ENCODE assay signal across 10 mouse cellular contexts in genomic region chr11:97149026-97149425, GRCm38 (mm10). TPM values are rescaled to one million over a fixed set of nuclear protein-coding genes. Genes with fewer than 3 reads are reported as not detected.
DNase-seq lines count a peak whose midpoint lies in the region; ATAC-seq and TF ChIP-seq lines count a peak whose summit lies in the region.
"Had no signal": no experiment of that assay in that cellular context is flagged by ENCODE, and none has a peak within 500 bp of the region (broad histone marks: within the 10 kb centered on the region; RNA-seq: fewer than 3 reads in every experiment).

No protein-coding gene starts in this region.

- no peak for ATAC-seq in heart, embryonic 13.5 days (ENCODE audit: extremely low read depth, insufficient number of reproducible peaks, low FRiP score, low TSS enrichment)
- ATAC-seq in hindbrain, embryonic 12.5 days (ENCODE audit: low FRiP score), result no peak
- ATAC-seq: CD4-positive, CD25-positive, alpha-beta regulatory T cell, adult 4 months had no signal

- peaks cover 36% of the 10 kb centered on the region for H3K36me3 ChIP-seq in heart, embryonic 13.5 days
- H3K36me3 ChIP-seq in hindbrain, embryonic 12.5 days, result peaks cover 11% of the 10 kb centered on the region
- H3K36me3 ChIP-seq in macrophage (ENCODE audit: inconsistent target), result peaks cover 17% of the 10 kb centered on the region; the same call in 1 of the 2 replicates

- H3K9ac ChIP-seq in heart, embryonic 13.5 days, result peak overlapping the region; percentile 89
- H3K9ac ChIP-seq in hindbrain, embryonic 12.5 days, result peak overlapping the region; percentile 91

- H3K27ac ChIP-seq in heart, embryonic 13.5 days (replicated peaks), result peak overlapping the region; percentile 90
- H3K27ac ChIP-seq in bone marrow macrophage, adult 2 months (ENCODE audit: insufficient read depth, low read depth, low read length), result peak overlapping the region; percentile 93
- no peak overlapping the region for H3K27ac ChIP-seq in hindbrain, embryonic 12.5 days
- peak overlapping the region; percentile 90 for H3K27ac ChIP-seq in macrophage

- no peak for TF ChIP-seq CTCF in bone marrow macrophage, adult 2 months (IDR thresholded peaks at IDR 0.05; ENCODE audit: low read depth, low read length)

- H3K4me3 ChIP-seq in heart, embryonic 13.5 days, result peak overlapping the region; percentile 83
- H3K4me3 ChIP-seq in bone marrow macrophage, adult 2 months (ENCODE audit: insufficient read depth, low read length), result peak overlapping the region; percentile 76
- no peak overlapping the region for H3K4me3 ChIP-seq in hindbrain, embryonic 12.5 days
- H3K4me3 ChIP-seq in macrophage (ENCODE audit: inconsistent target), result peak overlapping the region; percentile 74

- peaks cover 20% of the 10 kb centered on the region for H3K27me3 ChIP-seq in heart, embryonic 13.5 days (replicated peaks)
- H3K27me3 ChIP-seq in hindbrain, embryonic 12.5 days, result peaks cover 21% of the 10 kb centered on the region; the same call in 1 of the 2 replicates

- intact Hi-C loops in heart, postnatal 25 days (cut with DNase I), result loop anchor here (5.0 kb wide), 2 partner anchors 47 to 77 kb away; no protein-coding TSS in a partner anchor

- no peak for TF ChIP-seq POLR2A in bone marrow macrophage, adult 2 months (IDR thresholded peaks at IDR 0.05; ENCODE audit: borderline replicate concordance, low read depth, low read length)

- peaks cover 33% of the 10 kb centered on the region for H3K79me2 ChIP-seq in macrophage (ENCODE audit: inconsistent target)

- no peaks in the 10 kb centered on the region for H3K9me3 ChIP-seq in heart, embryonic 13.5 days
- no peaks in the 10 kb centered on the region for H3K9me3 ChIP-seq in hindbrain, embryonic 12.5 days (replicated peaks)

- WGBS in heart, embryonic 13.5 days, result 34% methylated on average over 9 of the region's 9 CpGs
- 34% methylated on average over 9 of the region's 9 CpGs for WGBS in hindbrain, embryonic 12.5 days
- 91% methylated on average over 9 of the region's 9 CpGs for WGBS in macrophage (ENCODE audit: missing documents)

- peaks cover 62% of the 10 kb centered on the region for H3K4me1 ChIP-seq in heart, embryonic 13.5 days
- H3K4me1 ChIP-seq in bone marrow macrophage, adult 2 months (ENCODE audit: control insufficient read depth, insufficient read depth, low read length), result peaks cover 13% of the 10 kb centered on the region
- peaks cover 33% of the 10 kb centered on the region for H3K4me1 ChIP-seq in hindbrain, embryonic 12.5 days

- no peak for DNase-seq in heart, postnatal 25 days (ENCODE audit: low spot score)
- DNase-seq in cerebellum, postnatal 4 days (ENCODE audit: low spot score in 2 of 2), result no peak
- DNase-seq in layer of hippocampus, adult 8-10 months (ENCODE audit: low spot score in 2 of 2), result no peak
- no peak for DNase-seq in right cerebral cortex, adult 18-20 months
- DNase-seq: thymus, adult 2 months had no signal

- peak overlapping the region; percentile 93 for H3K4me2 ChIP-seq in heart, embryonic 13.5 days
- peak overlapping the region; percentile 86; the same call in 1 of the 2 replicates for H3K4me2 ChIP-seq in hindbrain, embryonic 12.5 days (replicated peaks)

RNA-seq across cellular contexts. Expression of gene Tbkbp1, which starts 2.3 kb away (rescaled TPM):
- 5.5 and 6.6 TPM in 2 replicates for polyA plus RNA-seq in heart, embryonic 13.5 days (2015; fragmentation: Nextera tagmentation; extraction: Ambion mirVana)
- 10 to 100 TPM; 13.3 to 16.7 TPM for total RNA-seq in heart, postnatal 25 days (2021)
- polyA plus RNA-seq in bone marrow macrophage, adult 2 months (2012; ENCODE audit: insufficient read depth, insufficient read length, missing spikeins), result 36.7 and 39.2 TPM in 2 replicates
- 10.1 and 10.5 TPM in 2 replicates for polyA plus RNA-seq in hindbrain, embryonic 12.5 days (2016; fragmentation: Nextera tagmentation; extraction: Ambion mirVana)
- 10 to 100 TPM; 10.1 to 60.2 (median 30.0) TPM for total RNA-seq in macrophage (2018; cell fraction: chromatin; rRNA removed)
- total RNA-seq in macrophage (2018; cell fraction: cytosol; rRNA removed), result 10 to 100 TPM in 22 of 26 experiments, 1 to 10 TPM in 4; 8.5 to 26.7 (median 15.7) TPM
- total RNA-seq in macrophage (2018; cell fraction: nucleus; rRNA removed), result 10 to 100 TPM; 11.8 to 48.8 (median 23.9) TPM
- polyA plus RNA-seq in macrophage (2018), result 21.0 to 27.3 TPM (median 25.6 TPM) in 3 replicates
- 10 to 100 TPM; 85.9 to 92.0 (median 89.4) TPM for total RNA-seq in layer of hippocampus, adult 8-10 months (2022)

RNA-seq across cellular contexts. Expression of gene Tbx21, which starts 33.9 kb away (rescaled TPM):
- polyA plus RNA-seq in heart, embryonic 13.5 days (2015; fragmentation: Nextera tagmentation; extraction: Ambion mirVana), result not detected in 2 replicates
- not detected for total RNA-seq in heart, postnatal 25 days (2021)
- not detected in 2 replicates for polyA plus RNA-seq in bone marrow macrophage, adult 2 months (2012; ENCODE audit: insufficient read depth, insufficient read length, missing spikeins)
- 0.10 TPM in 1 of 2 replicates, not detected in the other for polyA plus RNA-seq in hindbrain, embryonic 12.5 days (2016; fragmentation: Nextera tagmentation; extraction: Ambion mirVana)
- not detected for total RNA-seq in macrophage (2018; cell fraction: chromatin; rRNA removed)
- total RNA-seq in macrophage (2018; cell fraction: cytosol; rRNA removed), result under 1 TPM in 3 of 26 experiments, not detected in 23; 0.07 to 0.09 (median 0.07) TPM
- total RNA-seq in macrophage (2018; cell fraction: nucleus; rRNA removed), result not detected
- polyA plus RNA-seq in macrophage (2018), result 0.09 TPM in 1 of 3 replicates, not detected in the others
- under 1 TPM in 1 of 4 experiments, not detected in 3; 0.18 TPM for total RNA-seq in layer of hippocampus, adult 8-10 months (2022)

RNA-seq across cellular contexts. Expression of gene Kpnb1, which starts 38.7 kb away (rescaled TPM):
- 34.0 and 35.2 TPM in 2 replicates for polyA plus RNA-seq in heart, embryonic 13.5 days (2015; fragmentation: Nextera tagmentation; extraction: Ambion mirVana)
- total RNA-seq in heart, postnatal 25 days (2021), result 10 to 100 TPM; 80.0 to 81.2 TPM
- 84.9 and 87.9 TPM in 2 replicates for polyA plus RNA-seq in bone marrow macrophage, adult 2 months (2012; ENCODE audit: insufficient read depth, insufficient read length, missing spikeins)
- polyA plus RNA-seq in hindbrain, embryonic 12.5 days (2016; fragmentation: Nextera tagmentation; extraction: Ambion mirVana), result 53.9 and 57.8 TPM in 2 replicates
- 100 to 1,000 TPM in 17 of 26 experiments, 10 to 100 TPM in 9; 32.5 to 177 (median 129) TPM for total RNA-seq in macrophage (2018; cell fraction: chromatin; rRNA removed)
- total RNA-seq in macrophage (2018; cell fraction: cytosol; rRNA removed), result 100 to 1,000 TPM in 4 of 26 experiments, 10 to 100 TPM in 22; 57.8 to 122 (median 82.9) TPM
- 100 to 1,000 TPM in 13 of 26 experiments, 10 to 100 TPM in 13; 49.6 to 222 (median 99.3) TPM for total RNA-seq in macrophage (2018; cell fraction: nucleus; rRNA removed)
- 63.7 to 139 TPM (median 123 TPM) in 3 replicates for polyA plus RNA-seq in macrophage (2018)
- total RNA-seq in layer of hippocampus, adult 8-10 months (2022), result 100 to 1,000 TPM; 126 to 131 (median 130) TPM
